Mouse (Mus musculus) common myeloid progenitor, adult 5-6 weeks (primary cell): ENCODE results near the gene Olfr26. TPM values are rescaled to one million over a fixed set of nuclear protein-coding genes. Genes with fewer than 3 reads are reported as not detected.
"Not testable (repeated sequence)": the region's sequence is repeated elsewhere in the genome, so short reads cannot be mapped to it uniquely, and the experiment has no call there.

Experiments
- ATAC-seq: replicated peaks from 2 replicates; pipeline ENCODE4 v1.8.0; 2016; ENCODE audit warnings: low read depth, mild to moderate bottlenecking, moderate TSS enrichment, inconsistent platforms; ENCODE audit not compliant: poor library complexity, severe bottlenecking
- total RNA-seq: library from RNA; stranded (forward); fragments of 200-1000, 187-1606 nt; gene quantifications from 2 replicates; pipeline ENCODE4 v1.2.3, GENCODE M21; 2017

Olfr26 gene
- total RNA-seq, result not detected in 2 replicates

DNA sequence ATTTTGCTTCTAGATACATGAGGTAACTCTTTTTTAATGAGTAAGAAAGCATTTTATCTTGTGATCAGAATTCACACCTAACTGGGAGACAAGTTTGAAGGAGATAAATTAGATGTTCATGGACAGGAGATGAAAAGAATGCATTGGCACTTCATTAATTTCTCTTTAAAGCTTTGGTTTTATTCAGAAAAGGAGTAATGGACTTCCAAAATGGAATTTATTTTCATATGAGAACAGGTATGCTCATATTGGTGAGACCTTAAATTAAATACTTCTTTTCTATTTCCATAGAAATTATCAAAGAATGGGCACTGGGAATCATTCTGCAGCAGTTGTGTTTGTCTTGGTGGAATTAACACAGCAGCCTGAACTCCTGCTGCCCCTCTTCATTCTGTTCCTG is at the start of gene Olfr26:
Gene Olfr26 (plus strand): TSS at position 301 of the 400 bp plus-strand sequence.
- no peak for ATAC-seq

GRCm38 (mm10) chr9:38805696-38806095 is 49.2 kb upstream of the Olfr26 start:
- no peak for ATAC-seq

- no peak for ATAC-seq
Measured at GRCm38 (mm10) chr9:38814314-38814713, 40.5 kb upstream of the Olfr26 start, which contains the start of gene Olfr922. TSS of gene Olfr922 (plus strand) at chr9:38814614.

DNA sequence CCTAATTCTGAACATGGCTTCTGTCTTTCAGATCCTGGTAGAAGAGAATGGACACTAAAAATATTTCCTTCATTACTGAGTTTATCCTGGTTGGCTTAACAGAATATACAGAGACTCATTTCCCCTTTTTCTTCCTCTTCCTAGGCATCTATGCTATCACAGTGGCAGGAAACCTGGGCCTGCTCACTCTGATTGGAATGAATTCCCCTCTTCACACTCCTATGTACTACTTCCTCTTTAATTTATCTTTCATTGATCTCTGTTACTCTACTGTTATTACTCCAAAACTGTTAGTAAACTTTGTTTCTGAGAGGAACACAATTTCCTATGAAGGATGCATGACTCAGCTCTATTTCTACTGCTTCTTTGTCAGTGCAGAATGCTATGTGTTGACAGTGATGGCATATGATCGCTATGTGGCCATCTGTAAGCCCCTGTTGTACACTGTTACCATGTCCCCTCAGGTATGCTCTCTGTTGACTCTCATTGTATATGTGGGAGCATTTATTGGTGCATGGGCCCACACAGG is 39.3 kb upstream of the Olfr26 start:
- ATAC-seq, result peak; percentile 77

DNA sequence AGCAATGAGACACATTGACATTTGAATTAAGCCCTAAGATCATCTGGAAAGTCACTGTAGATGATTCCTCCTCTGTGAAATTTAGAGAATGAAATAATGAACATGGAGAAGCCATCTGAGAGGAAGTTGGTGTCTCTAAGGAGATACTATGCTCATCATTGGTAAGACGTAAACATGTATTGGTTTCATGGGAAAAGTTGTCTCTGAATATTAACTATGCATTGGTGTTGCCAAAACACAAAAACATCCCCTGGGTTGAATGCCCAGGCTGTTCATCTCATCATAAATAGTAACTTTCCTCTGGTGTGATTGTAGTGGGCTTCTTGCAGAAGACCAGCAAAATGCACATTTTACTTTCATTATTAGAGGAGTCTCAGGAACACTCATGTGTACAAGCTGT is 28.6 kb upstream of the Olfr26 start, which contains the start of gene Olfr923:
Gene Olfr923 (plus strand): TSS at position 301 of the 400 bp plus-strand sequence.
- ATAC-seq, result no peak

GRCm38 (mm10) chr9:38833027-38833426 is 21.8 kb upstream of the Olfr26 start:
- no peak for ATAC-seq

GRCm38 (mm10) chr9:38844149-38844548 is 10.7 kb upstream of the Olfr26 start, which contains the start of gene Olfr924:
TSS of gene Olfr924 (plus strand) at chr9:38844449.
- ATAC-seq, result no peak

GRCm38 (mm10) chr9:38874880-38875279 is 20.0 kb downstream of the Olfr26 start:
- ATAC-seq, result not testable (repeated sequence)

GRCm38 (mm10) chr9:38876826-38877225 is 22.0 kb downstream of the Olfr26 start, which contains the start of gene Olfr926:
TSS of gene Olfr926 (plus strand) at chr9:38877126.
- no peak for ATAC-seq

Other genes starting within 250 kb of the Olfr26 start
- not detected in 2 replicates for gene Olfr914, start 250.0 kb upstream of the Olfr26 start, total RNA-seq
- gene Olfr916, start 195.2 kb upstream of the Olfr26 start, total RNA-seq, result not detected in 2 replicates
- not detected in 2 replicates for gene Olfr917, start 189.2 kb upstream of the Olfr26 start, total RNA-seq
- gene Olfr918, start 180.5 kb upstream of the Olfr26 start, total RNA-seq, result not detected in 2 replicates
- gene Olfr919, start 151.4 kb upstream of the Olfr26 start, total RNA-seq, result not detected in 2 replicates
- 34.5 and 37.0 TPM in 2 replicates for gene Vwa5a, start 136.8 kb upstream of the Olfr26 start, total RNA-seq
- 0.05 and 0.78 TPM in 2 replicates for gene Olfr920, start 102.8 kb upstream of the Olfr26 start, total RNA-seq
- not detected in 2 replicates for gene Olfr921, start 82.0 kb upstream of the Olfr26 start, total RNA-seq
- gene Olfr922, start 40.4 kb upstream of the Olfr26 start, total RNA-seq, result not detected in 2 replicates
- gene Olfr923, start 28.5 kb upstream of the Olfr26 start, total RNA-seq, result not detected in 2 replicates
- not detected in 2 replicates for gene Olfr924, start 10.6 kb upstream of the Olfr26 start, total RNA-seq
- gene Olfr926, start 22.1 kb downstream of the Olfr26 start, total RNA-seq, result not detected in 2 replicates
- not detected in 2 replicates for gene Olfr930, start 74.7 kb downstream of the Olfr26 start, total RNA-seq
- gene Olfr933, start 117.3 kb downstream of the Olfr26 start, total RNA-seq, result not detected in 2 replicates
- not detected in 2 replicates for gene Olfr934, start 133.3 kb downstream of the Olfr26 start, total RNA-seq
- not detected in 2 replicates for gene Olfr935, start 144.6 kb downstream of the Olfr26 start, total RNA-seq
- gene Olfr146, start 168.3 kb downstream of the Olfr26 start, total RNA-seq, result not detected in 2 replicates
- gene Olfr937, start 209.9 kb downstream of the Olfr26 start, total RNA-seq, result not detected in 2 replicates
- gene Olfr938, start 223.8 kb downstream of the Olfr26 start, total RNA-seq, result not detected in 2 replicates